Mouse (Mus musculus) heart, postnatal 0 days (tissue): ENCODE measurements at regions not wholly inside any gene's neighbourhood (a gene's known extent, or its start where the extent isn't known, plus 50 kb on each side); places are given as distances from the start of the nearest gene placed in this dataset.

Experiments
- ATAC-seq: fragments of 200-750 bp; cut with Nextera tagmentation; 2 replicates; pipeline ENCODE4 v1.8.0; 2017; ENCODE audit warnings: low read depth, moderate number of reproducible peaks, moderate library complexity; ENCODE audit not compliant: insufficient read depth
- DNase-seq: peaks from one replicate; pipeline ENCODE4 v3.0.0-alpha.2; 2016; ENCODE audit warnings: low spot score
- H3K27ac ChIP-seq: fragments of 300-500 bp; sonication (generic); 2 replicates; pipeline ENCODE4 v1.5.1; 2014; ENCODE audit warnings: low read depth, mild to moderate bottlenecking
- H3K27me3 ChIP-seq: fragments of 300-500 bp; sonication (generic); 2 replicates; pipeline ENCODE4 v1.6.1; 2014; ENCODE audit warnings: low read length, mixed read lengths; ENCODE audit not compliant: control insufficient read depth, insufficient read depth
- H3K36me3 ChIP-seq: fragments of 300-500 bp; sonication (generic); replicated peaks from 2 replicates; pipeline ENCODE4 v1.6.1; 2014; ENCODE audit warnings: low read length, mixed read lengths; ENCODE audit not compliant: control insufficient read depth, insufficient read depth
- H3K4me1 ChIP-seq: fragments of 300-500 bp; sonication (generic); 2 replicates; pipeline ENCODE4 v1.6.1; 2014; ENCODE audit warnings: antibody characterized with exemption; ENCODE audit not compliant: control insufficient read depth, insufficient read depth
- H3K4me2 ChIP-seq: fragments of 300-500 bp; sonication (generic); 2 replicates; pipeline ENCODE4 v1.6.1; 2014; ENCODE audit warnings: low read depth, mild to moderate bottlenecking, low read length, moderate library complexity
- H3K4me3 ChIP-seq: fragments of 300-500 bp; sonication (generic); 2 replicates; pipeline ENCODE4 v1.5.1; 2014; ENCODE audit warnings: low read depth, low read length
- H3K9ac ChIP-seq: fragments of 300-500 bp; sonication (generic); replicated peaks from 2 replicates; pipeline ENCODE4 v1.6.1; 2014; ENCODE audit warnings: low read depth, low read length, mixed read lengths
- H3K9me3 ChIP-seq: fragments of 300-500 bp; sonication (generic); replicated peaks from 2 replicates; pipeline ENCODE4 v1.6.1; 2016; ENCODE audit warnings: low read length; ENCODE audit not compliant: control insufficient read depth
- CTCF ChIP-seq: IDR thresholded peaks from 2 replicates; pipeline ENCODE4 v1.5.1; 2016; ENCODE audit warnings: antibody characterized with exemption, control low read depth, low read depth
- EP300 ChIP-seq: IDR thresholded peaks from 2 replicates; pipeline ENCODE4 v1.6.1; 2016; ENCODE audit warnings: antibody characterized with exemption, low read depth
- WGBS: fragments of 180-500 bp; shearing (Covaris S2); extraction: QIAGEN DNeasy Blood & Tissue Kit; methylation state at CpG from one replicate; pipeline ENCODE4 v1.1.7; 2014; 5-methylcytosine and 5-hydroxymethylcytosine counted together

GRCm38 (mm10) chr10:96479786-96480185 is 137.0 kb upstream of the Btg1 start:
- DNase-seq (no peak), ATAC-seq (no peak)
- Histone ChIP-seq H3K9me3 (no peaks in the 10 kb centered on the region), H3K27ac (no peak overlapping the region), H3K4me3 (no peak overlapping the region), H3K27me3 (no peaks in the 10 kb centered on the region), H3K4me2 (no peak overlapping the region), H3K9ac (no peak overlapping the region), H3K36me3 (no peaks in the 10 kb centered on the region), H3K4me1 (no peaks in the 10 kb centered on the region)
- WGBS: 76% methylated on average over 8 of the region's 8 CpGs
- TF ChIP-seq EP300 (no peak), CTCF (no peak)

GRCm38 (mm10) chr10:96480453-96481324 is 136.1 kb upstream of the Btg1 start:
- DNase-seq (no peak), ATAC-seq (no peak)
- 56% methylated on average over 14 of the region's 14 CpGs for WGBS
- Histone ChIP-seq H3K4me1 (no peaks in the 10 kb centered on the region), H3K9ac (no peak overlapping the region), H3K27ac (no peak overlapping the region), H3K4me2 (no peak overlapping the region), H3K27me3 (no peaks in the 10 kb centered on the region), H3K9me3 (no peaks in the 10 kb centered on the region), H3K36me3 (no peaks in the 10 kb centered on the region), H3K4me3 (no peak overlapping the region)
- no peak for TF ChIP-seq CTCF
- TF ChIP-seq EP300: no peak

GRCm38 (mm10) chr10:96481325-96481638 is 135.5 kb upstream of the Btg1 start:
- 72% methylated on average over 8 of the region's 8 CpGs for WGBS
- no peak overlapping the region for H3K4me3 ChIP-seq
- DNase-seq: no peak

GRCm38 (mm10) chr10:96486724-96487123 is 130.1 kb upstream of the Btg1 start:
- TF ChIP-seq EP300 (no peak), CTCF (no peak)
- no peak overlapping the region for H3K4me2 ChIP-seq
- ATAC-seq (no peak), DNase-seq (no peak)
- H3K27ac ChIP-seq: no peak overlapping the region
- no peaks in the 10 kb centered on the region for H3K36me3 ChIP-seq
- H3K27me3 ChIP-seq: no peaks in the 10 kb centered on the region
- 82% methylated on average over 3 of the region's 3 CpGs for WGBS
- H3K9ac ChIP-seq: no peak overlapping the region
- H3K4me1 ChIP-seq: no peaks in the 10 kb centered on the region
- H3K4me3 ChIP-seq: no peak overlapping the region
- no peaks in the 10 kb centered on the region for H3K9me3 ChIP-seq

More at GRCm38 (mm10) chr10:96481325-96481638, 135.5 kb upstream of the Btg1 start:
- TF ChIP-seq EP300: no peak
- TF ChIP-seq CTCF: no peak
- no peak overlapping the region for H3K27ac ChIP-seq
- no peak for ATAC-seq
- H3K4me1 ChIP-seq: no peaks in the 10 kb centered on the region
- no peak overlapping the region for H3K4me2 ChIP-seq
- no peak overlapping the region for H3K9ac ChIP-seq
- no peaks in the 10 kb centered on the region for H3K36me3 ChIP-seq
- H3K9me3 ChIP-seq: no peaks in the 10 kb centered on the region
- no peaks in the 10 kb centered on the region for H3K27me3 ChIP-seq

GRCm38 (mm10) chr10:96493706-96494105 is 123.1 kb upstream of the Btg1 start:
- Histone ChIP-seq H3K4me2 (no peak overlapping the region), H3K36me3 (no peaks in the 10 kb centered on the region), H3K9me3 (no peaks in the 10 kb centered on the region), H3K27me3 (no peaks in the 10 kb centered on the region), H3K9ac (no peak overlapping the region), H3K4me3 (no peak overlapping the region), H3K27ac (no peak overlapping the region), H3K4me1 (no peaks in the 10 kb centered on the region)
- DNase-seq: no peak
- 69% methylated on average over 1 of the region's 1 CpGs for WGBS
- no peak for ATAC-seq
- TF ChIP-seq EP300 (no peak), CTCF (no peak)

GRCm38 (mm10) chr10:96496700-96497099 is 120.1 kb upstream of the Btg1 start:
- no peak for ATAC-seq
- WGBS: 83% methylated on average over 3 of the region's 3 CpGs
- Histone ChIP-seq H3K36me3 (no peaks in the 10 kb centered on the region), H3K27me3 (no peaks in the 10 kb centered on the region), H3K4me3 (no peak overlapping the region), H3K9me3 (no peaks in the 10 kb centered on the region), H3K4me1 (no peaks in the 10 kb centered on the region), H3K4me2 (no peak overlapping the region), H3K9ac (no peak overlapping the region), H3K27ac (no peak overlapping the region)
- no peak for DNase-seq
- no peak for TF ChIP-seq CTCF
- TF ChIP-seq EP300: no peak
